Mouse (Mus musculus): Measurements from ENCODE around the gene Plxnb1. TPM values are rescaled to one million over a fixed set of nuclear protein-coding genes. Genes with fewer than 3 reads are reported as not detected.

Plxnb1 gene
- polyA plus RNA-seq (2015; fragmentation: Illumina TruSeq; extraction: RNeasy Lipid Tissue Mini Kit (QIAGEN cat#74804); ENCODE audit: insufficient read depth, low read depth, low replicate concordance), result 8.9 TPM

DNA sequence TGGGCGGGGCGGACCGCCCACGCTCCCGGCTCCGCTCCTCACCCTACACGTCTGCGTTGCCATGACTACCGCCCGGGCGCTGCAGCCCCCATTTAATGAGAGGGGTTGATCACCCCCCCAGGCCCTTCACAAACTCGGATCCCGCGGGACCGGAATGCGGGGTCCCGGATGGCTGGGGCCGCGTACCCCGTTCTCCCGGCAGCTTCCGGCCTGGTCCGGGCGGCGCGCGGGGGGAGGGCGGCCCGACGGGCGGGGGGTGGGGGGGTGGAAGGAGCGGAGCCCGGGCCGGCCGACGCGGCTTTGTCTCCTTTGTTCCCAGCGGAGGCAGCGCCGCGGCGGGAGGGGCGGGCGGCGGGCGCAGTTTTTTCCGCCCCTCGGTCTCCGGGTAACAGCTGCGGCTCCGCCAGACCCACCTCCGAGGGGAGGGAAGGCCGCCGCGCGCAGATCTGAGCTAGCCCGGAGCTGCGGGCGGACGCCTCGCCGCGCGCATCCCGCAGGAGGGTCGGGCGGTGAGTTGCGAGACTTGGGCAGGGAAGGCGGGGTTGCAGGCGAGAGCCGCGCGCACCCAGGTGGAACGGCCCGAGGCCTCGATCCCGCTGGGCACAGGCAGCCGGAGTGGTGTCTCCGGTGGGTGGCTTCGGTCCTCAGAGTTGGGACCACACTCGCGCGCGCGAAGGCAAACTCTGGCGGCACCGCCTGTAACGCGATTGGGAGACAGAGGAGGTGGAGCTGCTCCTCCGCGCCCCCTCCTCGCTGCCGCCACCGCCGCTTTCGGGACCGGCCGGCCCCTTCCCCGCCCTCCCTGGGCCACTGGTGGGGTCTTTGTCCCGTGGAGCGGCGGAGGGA lies at the start of gene Plxnb1:
Gene Plxnb1 (plus strand): TSS at position 253 of the 846 bp plus-strand sequence.

DNA sequence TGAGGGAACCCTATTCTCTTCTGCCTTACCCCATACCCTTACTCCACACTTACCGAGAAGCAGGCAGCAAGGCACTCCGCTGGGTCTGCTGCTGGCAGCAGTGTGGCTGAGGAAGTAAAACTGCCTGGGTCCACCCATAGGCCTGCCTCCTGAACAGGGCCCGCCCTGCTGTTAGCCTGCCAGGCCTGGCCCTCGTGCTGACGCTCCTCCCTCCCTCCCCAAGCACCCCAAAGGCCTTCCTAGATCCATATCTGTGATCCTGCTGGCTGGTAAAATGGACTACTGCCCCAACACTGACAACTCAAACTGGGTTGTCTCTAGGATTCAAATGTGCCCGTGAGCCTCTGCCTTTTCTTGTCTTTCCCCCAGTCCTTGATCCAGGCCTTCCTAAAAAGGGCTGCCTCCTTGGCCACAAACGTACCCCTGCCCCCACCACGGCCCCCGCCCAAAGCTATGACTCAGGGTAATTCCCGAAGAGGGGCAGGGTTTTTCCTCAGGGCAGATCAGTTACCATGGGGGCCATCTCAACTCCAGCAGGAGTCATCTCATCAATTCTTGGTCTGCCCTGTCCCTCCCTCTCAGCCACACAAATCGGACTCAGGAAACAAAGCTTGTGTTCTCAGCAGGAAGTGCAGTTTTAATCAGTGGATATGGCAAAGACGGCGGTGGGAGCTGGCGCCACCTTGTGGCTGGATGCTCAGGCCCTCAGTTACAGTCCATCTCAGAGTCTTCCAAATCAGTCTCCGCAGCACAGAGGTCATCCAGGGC lies 35.9 kb upstream of the Plxnb1 start, which contains the start of gene Trex1:
Gene Trex1 (minus strand): TSS at position 599 of the 768 bp plus-strand sequence.

GRCm38 (mm10) chr9:109073661-109074573 lies 21.3 kb upstream of the Plxnb1 start, which contains the start of gene Atrip:
Gene Atrip (minus strand): TSS chr9:109074124.

GRCm38 (mm10) chr9:109082124-109082800 lies 12.9 kb upstream of the Plxnb1 start, which contains the start of the genes Ccdc51 and Tma7:
Gene Ccdc51 (plus strand): TSS chr9:109082493.
Gene Tma7 (minus strand): TSS chr9:109082587.

GRCm38 (mm10) chr9:109161941-109162340 lies 66.8 kb downstream of the Plxnb1 start, which contains the start of gene Fbxw21:
Gene Fbxw21 (minus strand): TSS chr9:109162041.

Other genes starting within 250 kb of the Plxnb1 start
- 27.2 TPM for gene Slc26a6, start 242.1 kb upstream of the Plxnb1 start, polyA plus RNA-seq (2015; fragmentation: Illumina TruSeq; extraction: RNeasy Lipid Tissue Mini Kit (QIAGEN cat#74804); ENCODE audit: insufficient read depth, low read depth, low replicate concordance)
- gene Tmem89, start 180.8 kb upstream of the Plxnb1 start, polyA plus RNA-seq (2015; fragmentation: Illumina TruSeq; extraction: RNeasy Lipid Tissue Mini Kit (QIAGEN cat#74804); ENCODE audit: insufficient read depth, low read depth, low replicate concordance), result not detected
- 35.3 TPM for gene Uqcrc1, start 158.8 kb upstream of the Plxnb1 start, polyA plus RNA-seq (2015; fragmentation: Illumina TruSeq; extraction: RNeasy Lipid Tissue Mini Kit (QIAGEN cat#74804); ENCODE audit: insufficient read depth, low read depth, low replicate concordance)
- gene Col7a1, start 141.8 kb upstream of the Plxnb1 start, polyA plus RNA-seq (2015; fragmentation: Illumina TruSeq; extraction: RNeasy Lipid Tissue Mini Kit (QIAGEN cat#74804); ENCODE audit: insufficient read depth, low read depth, low replicate concordance), result 130 TPM
- 3.3 TPM for gene Ucn2, start 109.4 kb upstream of the Plxnb1 start, polyA plus RNA-seq (2015; fragmentation: Illumina TruSeq; extraction: RNeasy Lipid Tissue Mini Kit (QIAGEN cat#74804); ENCODE audit: insufficient read depth, low read depth, low replicate concordance)
- gene Pfkfb4, start 103.6 kb upstream of the Plxnb1 start, polyA plus RNA-seq (2015; fragmentation: Illumina TruSeq; extraction: RNeasy Lipid Tissue Mini Kit (QIAGEN cat#74804); ENCODE audit: insufficient read depth, low read depth, low replicate concordance), result 2.3 TPM
- 39.1 TPM for gene Shisa5, start 56.8 kb upstream of the Plxnb1 start, polyA plus RNA-seq (2015; fragmentation: Illumina TruSeq; extraction: RNeasy Lipid Tissue Mini Kit (QIAGEN cat#74804); ENCODE audit: insufficient read depth, low read depth, low replicate concordance)
- gene Trex1, start 35.7 kb upstream of the Plxnb1 start, polyA plus RNA-seq (2015; fragmentation: Illumina TruSeq; extraction: RNeasy Lipid Tissue Mini Kit (QIAGEN cat#74804); ENCODE audit: insufficient read depth, low read depth, low replicate concordance), result 5.4 TPM
- 3.1 TPM for gene Atrip, start 21.3 kb upstream of the Plxnb1 start, polyA plus RNA-seq (2015; fragmentation: Illumina TruSeq; extraction: RNeasy Lipid Tissue Mini Kit (QIAGEN cat#74804); ENCODE audit: insufficient read depth, low read depth, low replicate concordance)
- gene Ccdc51, start 12.9 kb upstream of the Plxnb1 start, polyA plus RNA-seq (2015; fragmentation: Illumina TruSeq; extraction: RNeasy Lipid Tissue Mini Kit (QIAGEN cat#74804); ENCODE audit: insufficient read depth, low read depth, low replicate concordance), result 0.74 TPM
- 54.7 TPM for gene Tma7, start 12.8 kb upstream of the Plxnb1 start, polyA plus RNA-seq (2015; fragmentation: Illumina TruSeq; extraction: RNeasy Lipid Tissue Mini Kit (QIAGEN cat#74804); ENCODE audit: insufficient read depth, low read depth, low replicate concordance)
- gene Fbxw21, start 66.7 kb downstream of the Plxnb1 start, polyA plus RNA-seq (2015; fragmentation: Illumina TruSeq; extraction: RNeasy Lipid Tissue Mini Kit (QIAGEN cat#74804); ENCODE audit: insufficient read depth, low read depth, low replicate concordance), result not detected
- gene Fbxw13, start 100.6 kb downstream of the Plxnb1 start, polyA plus RNA-seq (2015; fragmentation: Illumina TruSeq; extraction: RNeasy Lipid Tissue Mini Kit (QIAGEN cat#74804); ENCODE audit: insufficient read depth, low read depth, low replicate concordance), result not detected
- gene Fbxw20, start 139.4 kb downstream of the Plxnb1 start, polyA plus RNA-seq (2015; fragmentation: Illumina TruSeq; extraction: RNeasy Lipid Tissue Mini Kit (QIAGEN cat#74804); ENCODE audit: insufficient read depth, low read depth, low replicate concordance), result not detected
- gene Fbxw14, start 192.3 kb downstream of the Plxnb1 start, polyA plus RNA-seq (2015; fragmentation: Illumina TruSeq; extraction: RNeasy Lipid Tissue Mini Kit (QIAGEN cat#74804); ENCODE audit: insufficient read depth, low read depth, low replicate concordance), result not detected
- not detected for gene Fbxw28, start 244.3 kb downstream of the Plxnb1 start, polyA plus RNA-seq (2015; fragmentation: Illumina TruSeq; extraction: RNeasy Lipid Tissue Mini Kit (QIAGEN cat#74804); ENCODE audit: insufficient read depth, low read depth, low replicate concordance)

Data from pancreas, adult 10 weeks (tissue).